Mouse (Mus musculus) testis, postnatal 10 days (tissue): Measurements from ENCODE around the gene Tln1.
"Not testable (repeated sequence)": the region's sequence is repeated elsewhere in the genome, so short reads cannot be mapped to it uniquely, and the experiment has no call there.

Experiments used
- DNase-seq: peaks from one replicate; pipeline ENCODE4 v3.0.0; 2021; ENCODE audit warnings: low spot score

Tln1 gene

DNA sequence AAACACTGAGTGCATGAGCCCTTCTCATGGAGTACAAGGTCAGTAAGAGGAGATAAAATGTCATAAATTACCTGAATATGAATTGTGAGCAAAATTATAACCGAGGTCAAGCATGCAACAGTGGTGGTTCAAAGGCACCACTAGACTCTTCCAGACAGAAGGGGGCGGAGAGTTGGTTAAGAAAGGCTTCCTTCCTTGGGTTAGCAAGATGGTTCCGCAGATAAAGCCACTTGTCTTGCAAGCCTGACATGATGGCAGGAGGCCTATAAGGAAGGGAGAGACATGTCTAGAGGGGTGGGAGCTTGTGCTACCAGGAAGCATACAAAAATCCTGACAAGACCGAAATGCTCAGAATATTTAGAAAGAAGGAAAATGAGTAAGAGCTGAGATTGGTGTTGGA is 58.2 kb downstream of the Tln1 start:
- no peak for DNase-seq

- DNase-seq = no peak
These were observed 59.0 kb downstream of the Tln1 start for GRCm38 (mm10) chr4:43503506-43503905.

- no peak for DNase-seq
These were observed 59.5 kb downstream of the Tln1 start for GRCm38 (mm10) chr4:43503041-43503440.

GRCm38 (mm10) chr4:43499407-43500333 is 62.8 kb downstream of the Tln1 start, which contains the start of gene Arhgef39:
Arhgef39 (minus strand) TSS chr4:43499695.
- DNase-seq = peak; percentile 91

- no peak for DNase-seq
These were observed 63.5 kb downstream of the Tln1 start for GRCm38 (mm10) chr4:43498983-43499382.

DNA sequence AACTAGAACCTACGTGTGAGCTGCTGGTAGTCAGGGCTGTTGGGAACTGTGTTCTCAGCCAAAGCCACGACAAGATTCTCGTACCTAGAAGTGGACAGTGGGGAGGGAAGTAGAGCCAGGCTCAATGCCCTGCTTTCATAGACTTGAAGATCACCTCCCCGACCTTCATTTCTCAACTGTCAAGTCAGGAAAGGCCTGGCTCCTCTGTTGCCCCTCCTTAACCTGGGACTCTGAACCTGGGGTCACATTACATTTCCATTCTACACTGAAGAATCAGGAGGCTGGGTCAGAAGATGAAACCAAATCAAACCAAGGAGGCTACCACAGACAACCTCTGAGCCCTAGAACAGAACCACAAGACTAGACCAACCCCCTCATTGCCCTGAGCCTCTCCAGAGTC is 64.5 kb downstream of the Tln1 start:
- no peak for DNase-seq

DNA sequence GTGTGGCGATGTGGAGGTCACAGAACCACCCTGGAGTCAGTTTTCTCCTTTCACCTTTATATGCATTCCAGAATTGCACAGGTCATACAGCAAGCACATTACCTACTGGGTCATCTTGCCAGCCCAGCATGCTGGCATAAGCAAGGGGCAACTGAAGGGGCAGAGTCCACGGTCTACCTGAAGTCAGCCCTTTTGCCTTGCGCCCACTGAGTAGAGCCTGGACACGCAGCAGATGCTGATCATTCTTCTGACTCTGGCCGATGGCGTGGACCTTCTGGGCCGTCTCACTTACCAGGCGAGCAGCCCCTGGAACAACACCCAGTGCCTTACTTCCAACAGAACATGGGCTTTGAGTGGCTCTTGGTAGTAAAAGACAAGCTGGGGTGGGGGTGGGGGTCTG is 65.1 kb downstream of the Tln1 start:
- no peak for DNase-seq

- DNase-seq = no peak
These were observed 65.9 kb downstream of the Tln1 start for GRCm38 (mm10) chr4:43496587-43496986.

DNA sequence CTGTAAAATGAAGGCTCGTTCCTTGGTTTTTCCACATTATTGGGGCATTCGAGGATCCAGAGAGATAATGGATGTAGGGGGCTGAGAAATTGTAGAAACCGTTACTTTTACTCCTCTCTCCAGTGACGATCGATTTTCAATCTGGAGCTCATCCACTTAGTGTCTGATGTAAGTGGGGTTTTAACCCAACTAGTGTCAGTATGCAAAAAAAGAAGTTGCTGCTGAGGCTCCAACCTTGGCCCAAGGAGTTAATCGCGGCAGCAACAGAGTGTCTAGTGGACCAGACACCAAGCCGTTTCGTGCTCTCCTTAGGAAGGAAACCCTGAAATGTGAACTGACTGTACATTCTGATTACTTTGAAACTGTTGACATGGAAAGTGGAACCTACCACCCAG is 68.6 kb downstream of the Tln1 start:
- DNase-seq = no peak

- DNase-seq = peak; percentile 99
These were observed 69.2 kb downstream of the Tln1 start for GRCm38 (mm10) chr4:43493186-43493845.

DNA sequence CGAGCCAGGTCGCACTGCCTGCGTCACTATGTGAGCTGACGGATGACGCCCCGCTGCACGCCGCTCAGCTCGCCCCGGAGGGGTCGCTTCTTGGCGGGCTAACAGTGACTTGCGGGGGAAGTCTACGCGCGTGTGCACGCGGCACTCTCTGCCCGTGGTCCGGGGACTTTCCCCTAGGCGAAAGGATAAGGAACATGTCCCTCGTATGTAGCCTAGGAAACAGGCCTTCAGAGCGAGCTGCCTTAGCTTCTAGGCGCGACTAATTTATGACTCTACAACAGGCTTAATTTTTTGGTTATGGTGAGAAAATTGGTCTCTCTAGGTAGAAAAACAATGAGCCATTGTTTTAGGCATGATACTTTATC is 69.7 kb downstream of the Tln1 start, which contains the start of gene Ccdc107:
Gene Ccdc107 (plus strand): TSS at position 80 of the 365 bp plus-strand sequence.
- peak; percentile 80 for DNase-seq

DNA sequence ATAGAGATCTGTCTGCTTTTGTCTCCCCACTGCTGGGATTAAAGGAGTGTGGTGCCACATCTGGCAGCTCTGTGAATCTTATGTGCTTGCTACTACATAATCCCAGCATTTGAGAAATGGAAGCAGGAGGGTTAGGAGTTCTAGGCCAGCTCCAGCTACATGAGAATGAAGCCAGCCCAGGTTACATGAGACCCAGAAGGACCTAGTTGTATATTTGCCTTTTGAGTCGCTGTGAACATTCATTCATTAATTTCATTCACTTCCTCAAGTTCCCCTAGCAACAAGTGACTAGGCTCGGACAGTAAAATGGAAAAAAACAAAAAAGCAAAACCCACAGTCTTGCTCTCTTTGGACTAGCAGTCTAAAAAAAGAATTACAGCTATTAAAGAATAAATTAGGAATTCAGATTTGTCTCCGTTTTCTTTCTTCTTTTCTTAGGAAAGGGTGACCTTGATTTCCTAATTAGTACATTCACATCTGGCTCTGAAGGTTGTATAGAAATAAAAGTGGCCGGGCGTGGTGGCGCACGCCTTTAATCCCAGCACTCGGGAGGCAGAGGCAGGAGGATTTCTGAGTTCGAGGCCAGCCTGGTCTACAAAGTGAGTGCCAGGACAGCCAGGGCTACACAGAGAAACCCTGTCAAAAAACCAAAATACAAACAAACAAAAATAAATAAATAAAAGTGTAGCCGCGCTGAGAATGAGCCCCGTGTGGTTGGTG is 70.2 kb downstream of the Tln1 start:
- no peak for DNase-seq

DNA sequence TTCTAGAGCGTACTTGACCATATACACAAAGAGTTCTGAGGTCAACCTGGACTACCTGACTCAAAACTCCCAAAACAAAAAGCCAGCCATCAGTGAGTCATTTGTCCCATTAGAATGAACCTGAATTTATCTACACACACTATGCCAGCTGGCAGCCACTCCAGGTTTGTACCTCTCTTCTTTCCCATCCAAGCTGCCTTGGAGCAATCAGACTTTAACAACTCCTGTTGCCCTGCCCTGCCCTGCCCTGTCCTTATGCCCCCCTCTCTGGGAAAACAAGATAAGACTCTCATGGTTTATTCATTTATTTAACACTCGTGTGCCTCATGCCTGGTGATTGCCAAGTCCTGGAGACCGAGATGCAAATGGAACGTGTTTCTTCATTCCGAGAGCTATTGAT is 71.7 kb downstream of the Tln1 start:
- no peak for DNase-seq

GRCm38 (mm10) chr4:43489611-43490010 is 72.9 kb downstream of the Tln1 start:
- no peak for DNase-seq

DNA sequence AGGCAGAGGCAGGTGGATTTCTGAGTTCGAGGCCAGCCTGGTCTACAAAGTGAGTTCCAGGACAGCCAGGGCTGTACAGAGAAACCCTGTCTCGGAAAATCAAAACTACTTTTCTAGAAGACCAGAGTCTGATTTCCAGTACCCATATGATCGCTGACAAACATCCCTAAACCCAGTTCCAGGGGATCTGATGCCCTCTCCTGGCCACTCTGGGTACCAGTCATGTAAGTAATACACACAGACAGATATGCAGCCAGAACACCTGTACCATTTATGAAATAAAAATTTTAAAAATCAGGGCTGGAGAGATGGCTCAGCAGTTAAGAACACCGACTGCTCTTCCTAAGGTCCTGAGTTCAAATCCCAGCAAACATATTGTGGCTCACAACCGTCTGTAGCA is 76.8 kb downstream of the Tln1 start:
- DNase-seq = not testable (repeated sequence)

- no peak for DNase-seq
These were observed 78.9 kb downstream of the Tln1 start, which contains the start of gene Sit1 for GRCm38 (mm10) chr4:43483535-43484091. Sit1 (minus strand) TSS chr4:43483734.

DNA sequence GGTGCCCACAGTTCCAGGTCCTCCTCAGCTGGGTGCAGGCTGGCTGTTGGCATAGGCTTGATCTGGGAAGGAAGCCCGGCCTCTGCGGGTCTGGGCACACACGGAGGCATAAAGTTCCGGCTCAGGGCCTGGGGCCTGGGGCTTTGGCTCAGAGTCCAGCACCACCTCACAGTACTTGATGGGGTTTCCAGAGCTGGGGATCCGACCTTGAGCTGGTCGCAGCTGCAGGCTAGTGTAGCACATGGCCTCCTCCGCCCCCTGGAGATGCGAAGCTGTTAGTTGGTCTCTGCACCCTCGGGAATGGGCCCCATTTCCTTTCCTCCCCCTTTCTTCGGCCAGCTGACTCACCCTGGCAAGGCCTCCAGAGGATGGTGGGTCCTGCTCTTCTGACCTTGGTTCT is 79.9 kb downstream of the Tln1 start:
- no peak for DNase-seq

GRCm38 (mm10) chr4:43481894-43482456 is 80.5 kb downstream of the Tln1 start:
- DNase-seq = no peak
